Mouse (Mus musculus) adrenal gland, postnatal 36 days (tissue): ENCODE measurements around the gene Col4a1. TPM values are rescaled to one million over a fixed set of nuclear protein-coding genes. Genes with fewer than 3 reads are reported as not detected.
A peak's percentile ranks its signal among the peaks of the same experiment; 100 is the strongest.

ENCODE experiments used
- DNase-seq, 2 experiments: peaks; one replicate each; pipeline ENCODE4 v3.0.0; 2021; ENCODE audit warnings: mixed read lengths in 1 of 2
- total RNA-seq, 2 experiments: library from RNA; stranded (reverse); gene quantifications; 2 replicates each; pipeline ENCODE4 v1.2.3; 2021

Gene Col4a1
- total RNA-seq, 2 experiments from 2014 or later = 359 to 687 TPM

DNA sequence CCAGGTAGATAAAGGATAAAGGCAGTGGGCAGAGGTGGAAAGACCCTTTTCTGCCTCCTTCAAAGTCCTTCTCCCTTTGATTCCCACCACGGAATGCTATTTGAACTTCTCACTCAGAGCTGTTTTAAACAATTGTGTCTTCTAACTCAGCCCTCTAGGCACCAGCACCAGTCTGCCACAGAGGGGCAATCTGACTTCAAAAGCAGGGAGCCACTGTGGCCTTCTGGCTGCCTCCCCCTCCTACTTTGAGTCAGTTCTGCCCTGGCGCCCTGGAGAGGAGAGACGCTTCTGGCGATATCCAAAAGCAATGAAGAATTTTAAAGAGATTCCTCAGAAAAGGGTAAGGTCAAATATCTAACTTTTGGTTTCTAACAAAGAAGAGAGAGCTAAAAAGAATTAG lies 82.3 kb downstream of the Col4a1 start:
- DNase-seq = peak; percentile 36 to 49

GRCm38 (mm10) chr8:11227421-11227820 lies 85.2 kb downstream of the Col4a1 start:
- DNase-seq = no peak

- DNase-seq = no peak
Observed at GRCm38 (mm10) chr8:11225577-11226434, 86.8 kb downstream of the Col4a1 start.

- no peak for DNase-seq
Observed at GRCm38 (mm10) chr8:11224178-11224577, 88.4 kb downstream of the Col4a1 start.

DNA sequence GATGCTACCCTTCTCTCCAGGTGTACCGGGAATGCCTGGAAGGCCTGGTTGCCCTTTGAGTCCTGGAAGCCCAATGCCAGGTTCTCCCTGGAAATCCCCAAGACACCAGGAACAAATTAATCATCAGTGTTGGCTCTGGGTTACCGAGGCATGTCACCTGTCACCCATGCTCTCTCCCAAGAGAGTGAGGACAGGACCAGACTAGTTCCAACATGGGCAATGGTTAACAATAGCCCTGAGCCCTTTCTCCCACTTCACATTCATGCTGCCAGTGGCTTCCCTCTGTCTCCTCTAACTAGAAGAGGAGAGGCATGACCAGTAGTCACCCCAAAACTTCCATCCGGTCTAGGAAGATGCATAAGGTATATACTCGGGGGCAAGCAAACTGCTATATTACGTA lies 91.3 kb downstream of the Col4a1 start:
- no peak for DNase-seq

DNA sequence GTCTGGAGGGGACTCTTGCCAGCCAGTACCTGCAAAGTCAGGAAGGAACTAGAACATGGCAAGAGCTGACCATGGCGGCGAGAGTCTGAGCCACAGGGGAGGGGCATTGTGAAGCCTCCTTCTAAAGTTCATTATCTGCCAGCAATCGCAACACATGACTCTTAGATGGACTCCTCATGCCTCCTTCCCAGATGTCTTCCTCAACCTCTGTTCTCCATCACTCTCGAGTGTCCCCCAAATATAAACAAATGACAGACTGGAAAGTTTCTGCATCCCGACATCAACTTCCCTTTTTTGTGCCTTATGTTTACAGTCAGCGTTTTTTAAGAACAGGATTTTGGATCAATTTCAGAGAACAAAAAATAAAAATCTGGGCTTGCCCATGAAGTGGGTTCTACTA lies 93.3 kb downstream of the Col4a1 start:
- DNase-seq = no peak

DNA sequence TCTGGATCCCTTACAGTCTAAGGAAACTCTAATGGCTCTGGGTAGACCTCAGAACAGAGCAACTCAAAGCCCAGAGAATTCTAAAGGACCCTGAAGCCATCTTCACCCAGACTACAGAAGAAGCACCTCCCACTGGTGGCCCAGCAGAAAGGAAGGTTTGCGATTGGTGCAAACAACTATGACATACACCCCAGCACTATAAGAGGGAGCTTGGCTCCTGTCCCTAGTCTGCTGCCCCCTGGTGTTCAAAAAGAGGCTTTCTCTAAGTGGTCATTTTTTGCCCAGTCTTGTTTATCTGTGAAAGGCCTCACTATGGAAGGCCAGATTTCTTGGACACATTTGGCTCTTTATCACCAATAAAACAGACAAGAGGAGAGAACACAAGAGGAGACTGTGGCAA lies 97.4 kb downstream of the Col4a1 start:
- DNase-seq = peak; percentile 59 to 65

DNA sequence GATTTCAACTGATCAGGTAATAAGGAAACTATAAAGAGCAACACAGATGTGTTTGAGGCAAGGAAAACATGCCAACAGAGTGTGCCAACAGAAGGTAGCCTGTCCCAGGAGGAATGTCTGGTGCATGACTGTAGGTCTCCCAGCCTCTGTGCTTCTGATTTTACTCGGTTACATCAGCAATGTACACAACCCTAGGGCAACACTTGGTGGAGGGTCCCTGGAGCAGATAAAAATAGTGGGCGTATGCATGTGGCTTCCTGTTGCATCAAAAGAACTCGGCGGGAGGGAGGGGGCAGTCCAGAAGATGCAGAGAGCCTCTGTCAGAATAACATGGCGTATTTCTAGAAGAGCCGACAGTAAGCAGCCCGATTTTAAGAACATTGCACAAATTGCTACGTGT lies 106.1 kb downstream of the Col4a1 start:
- DNase-seq = no peak

DNA sequence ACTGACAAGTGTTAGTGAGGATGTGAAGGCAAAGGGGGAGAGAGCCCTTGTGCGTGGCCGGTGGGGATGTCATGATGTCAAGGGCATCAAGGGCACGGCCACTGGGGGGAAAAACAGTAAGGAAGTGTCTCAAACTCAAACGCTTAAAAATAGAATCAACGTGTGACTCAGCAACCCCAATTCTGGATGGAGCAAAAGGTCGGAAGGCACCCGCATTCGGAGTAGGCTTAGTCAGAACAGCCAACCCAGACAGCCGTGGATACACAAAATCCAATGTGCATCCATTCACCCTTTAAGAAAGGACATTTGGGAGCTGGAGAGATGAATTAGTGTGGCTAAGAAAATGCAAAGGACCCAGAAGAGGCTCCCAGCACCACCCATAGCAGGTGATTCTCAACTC lies 107.1 kb downstream of the Col4a1 start:
- DNase-seq = peak; percentile 6 to 27

DNA sequence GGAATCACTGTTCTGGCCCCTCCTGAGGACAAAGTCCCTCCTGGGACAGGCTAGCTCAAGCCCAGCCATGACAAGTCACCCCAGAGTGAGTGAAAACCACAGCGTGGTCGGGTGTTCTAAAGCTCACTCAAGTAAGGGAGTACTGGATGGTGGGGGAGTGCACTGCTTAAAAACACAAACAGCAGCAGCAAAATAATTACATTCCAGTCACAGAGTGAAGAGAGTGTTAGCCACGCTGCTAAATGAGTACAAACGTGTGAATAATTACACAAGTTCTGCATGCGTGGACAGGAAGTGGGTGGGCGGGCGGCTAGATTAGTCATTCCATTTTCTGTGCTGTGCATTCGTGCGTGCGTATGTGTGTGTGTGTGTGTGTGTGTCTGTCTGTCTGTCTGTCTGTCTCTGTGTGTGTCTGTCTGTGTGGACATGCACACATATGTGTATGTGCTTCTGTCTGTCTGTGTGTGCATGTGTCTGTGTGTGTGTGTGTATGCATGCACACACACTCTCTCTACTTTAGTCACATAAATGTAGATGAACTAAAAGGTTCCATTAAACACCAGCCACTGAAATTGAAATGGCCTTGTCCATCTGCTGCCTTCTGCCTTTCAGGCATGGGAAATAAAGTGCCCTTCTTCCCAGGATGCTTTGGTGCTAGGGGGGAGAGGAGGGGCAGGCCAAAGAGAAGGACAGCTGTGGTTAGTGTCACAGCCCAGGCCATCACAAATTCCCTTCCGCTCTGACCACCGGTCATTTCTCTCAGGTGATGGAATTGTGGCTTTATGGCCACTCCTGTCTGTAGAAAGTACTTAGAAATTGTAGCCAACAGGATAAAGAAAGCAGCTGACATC lies 109.1 kb downstream of the Col4a1 start:
- DNase-seq = no peak

- no peak for DNase-seq
Observed at GRCm38 (mm10) chr8:11198650-11199049, 114.0 kb downstream of the Col4a1 start.

GRCm38 (mm10) chr8:11197988-11198387 lies 114.6 kb downstream of the Col4a1 start:
- peak; percentile 45 to 52 for DNase-seq

- peak; percentile 55 to 69 for DNase-seq
Observed at GRCm38 (mm10) chr8:11197261-11197660, 115.4 kb downstream of the Col4a1 start.

DNA sequence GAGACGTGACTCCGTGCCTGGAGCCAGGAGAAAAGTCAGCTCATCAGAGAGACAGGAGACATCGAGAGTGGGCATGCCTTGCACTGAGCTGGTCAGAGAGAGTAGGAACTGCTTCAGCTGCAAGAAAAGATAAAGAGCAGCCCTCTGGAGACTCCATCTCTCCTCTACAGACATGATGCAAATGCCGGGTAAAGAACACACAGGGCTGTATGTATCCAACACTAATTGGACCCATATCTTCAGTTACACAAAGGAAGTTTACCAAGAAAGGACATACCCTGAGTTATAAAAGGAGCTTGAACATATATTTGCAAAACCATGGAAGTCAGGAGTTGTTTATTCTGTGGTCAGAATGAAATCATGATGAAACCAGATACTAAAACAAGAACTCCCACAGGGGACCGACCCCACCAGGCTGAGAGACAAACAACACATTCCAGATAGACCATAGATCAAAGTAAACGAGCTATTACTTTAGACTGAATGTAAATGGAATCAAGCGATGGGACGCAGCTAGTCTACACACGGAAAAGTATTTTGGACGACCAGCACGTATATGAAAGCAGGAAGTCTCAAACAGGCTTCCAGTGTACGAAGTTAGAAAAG lies 119.8 kb downstream of the Col4a1 start:
- DNase-seq = no peak

DNA sequence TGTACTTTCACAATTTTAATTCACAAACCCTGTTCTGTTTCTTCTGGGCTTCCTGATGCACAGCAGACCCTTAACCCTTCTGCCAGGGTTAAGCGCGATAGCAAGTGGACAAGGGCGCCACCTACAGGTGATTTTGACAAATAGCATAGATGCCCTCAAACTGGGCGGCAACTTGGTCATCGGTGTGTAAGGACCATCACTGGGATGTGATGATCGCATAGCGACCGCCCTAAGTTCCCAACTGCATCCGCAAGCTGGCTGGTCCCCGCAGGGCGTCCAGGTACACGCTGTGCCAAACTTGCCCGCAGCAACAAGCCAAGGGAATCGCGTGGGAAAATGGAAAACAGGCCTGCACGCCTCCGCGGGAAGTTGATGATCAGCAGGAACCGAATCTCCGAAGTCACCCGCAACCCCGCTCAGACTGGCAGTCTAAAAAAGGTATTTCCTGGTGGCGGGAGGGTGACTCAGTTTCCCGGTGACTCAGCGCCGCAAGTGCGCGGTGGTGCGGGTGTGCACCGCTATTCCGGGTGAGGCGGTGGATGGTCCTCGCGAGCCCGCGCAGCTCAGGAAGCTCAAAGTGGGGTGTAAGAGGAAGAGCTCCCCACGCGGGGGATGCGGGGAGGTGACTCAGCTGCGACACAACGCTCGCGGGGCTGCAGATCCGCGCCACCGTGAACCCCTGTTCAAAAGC lies 124.9 kb downstream of the Col4a1 start:
- peak; percentile 66 to 71 for DNase-seq

GRCm38 (mm10) chr8:11186456-11186855 lies 126.2 kb downstream of the Col4a1 start:
- no peak for DNase-seq

- no peak for DNase-seq
Observed at GRCm38 (mm10) chr8:11185672-11186071, 127.0 kb downstream of the Col4a1 start.

DNA sequence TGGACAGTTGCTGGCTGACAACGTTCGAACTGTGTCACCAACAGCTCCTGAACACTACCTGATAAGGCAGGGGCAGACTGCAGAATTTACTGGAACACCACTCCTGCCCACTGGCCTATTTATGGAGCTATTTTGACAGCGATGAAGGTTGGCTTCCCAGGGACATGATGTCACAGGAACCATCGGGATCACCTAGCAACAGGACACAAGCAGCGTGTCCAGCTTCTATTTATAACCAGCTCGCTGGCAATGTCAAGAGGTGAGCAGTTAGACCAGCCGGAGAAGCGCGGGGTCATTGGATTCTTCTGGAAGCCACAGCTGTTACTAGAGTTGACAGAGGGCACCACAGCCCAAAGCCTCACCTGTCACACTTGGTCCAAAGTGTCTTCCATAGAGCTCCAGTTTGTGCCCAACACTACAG lies 129.0 kb downstream of the Col4a1 start:
- DNase-seq = peak; percentile 53 to 65

DNA sequence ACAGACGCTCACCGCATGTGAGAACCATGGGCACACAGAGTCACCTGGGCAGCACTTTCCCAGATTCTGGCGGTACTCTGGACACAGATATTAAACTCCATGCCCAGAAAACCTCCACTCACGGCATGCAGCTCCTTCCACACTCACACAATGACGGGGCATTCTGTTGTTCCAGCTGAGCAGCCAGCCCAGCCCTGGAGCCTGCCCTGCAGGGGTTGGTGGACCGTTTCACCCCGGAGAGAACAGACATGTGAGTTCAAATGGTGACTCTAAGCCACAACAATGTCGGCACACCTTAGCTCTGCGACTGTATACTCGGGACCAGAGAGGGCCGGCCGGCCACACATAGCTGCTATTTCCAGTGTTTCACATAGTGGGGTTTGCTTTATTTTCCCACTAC lies 130.0 kb downstream of the Col4a1 start:
- DNase-seq = no peak

GRCm38 (mm10) chr8:11182148-11182484 lies 130.5 kb downstream of the Col4a1 start:
- no peak for DNase-seq

DNA sequence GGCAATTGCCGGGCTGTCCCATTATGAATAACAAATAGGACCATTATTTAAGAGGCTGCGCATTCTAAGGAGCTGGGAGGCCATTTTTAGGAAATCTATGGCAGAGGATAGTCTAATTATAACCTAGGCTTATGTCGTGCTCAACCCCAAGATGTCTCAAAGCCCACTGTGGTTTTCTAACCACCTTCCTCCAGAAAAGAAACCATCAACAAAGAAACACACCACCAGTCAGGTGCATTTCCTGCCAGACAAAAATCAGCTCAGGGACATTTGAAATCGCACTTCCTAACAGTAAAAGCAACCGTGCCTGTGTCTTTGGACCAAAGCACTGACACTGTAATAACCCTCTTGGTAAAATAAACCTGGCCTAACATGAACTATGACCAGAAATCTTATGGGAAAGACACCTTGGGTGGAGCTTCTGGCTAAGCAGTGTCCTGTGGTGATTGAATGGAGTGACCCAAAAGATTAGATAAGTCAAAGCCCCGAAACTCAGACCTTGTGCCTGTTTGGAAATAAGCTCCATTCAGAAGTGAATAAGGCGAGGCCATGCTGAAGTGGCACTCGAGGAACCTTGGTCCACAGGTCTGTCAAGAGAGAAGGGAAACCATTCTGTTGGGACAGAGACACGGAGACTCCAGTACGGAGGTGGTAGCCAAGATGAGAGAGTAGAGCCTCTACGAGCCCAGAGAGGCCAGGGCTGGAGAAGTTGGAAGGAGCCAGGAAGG lies 131.0 kb downstream of the Col4a1 start:
- DNase-seq = no peak

- DNase-seq = no peak
Observed at GRCm38 (mm10) chr8:11179869-11180268, 132.8 kb downstream of the Col4a1 start.
